Mouse (Mus musculus): ENCODE data around the gene Mdn1. TPM values are rescaled to one million over a fixed set of nuclear protein-coding genes. Genes with fewer than 3 reads are reported as not detected.

The Mdn1 gene
- polyA plus RNA-seq, 1 experiment from 2014 or later: 22.4 TPM

- peak; percentile 91 for DNase-seq (ENCODE audit: low spot score)
- WGBS: 1% methylated on average over 53 of the region's 53 CpGs
- peaks cover 16% of the 10 kb centered on the region for H3K36me3 ChIP-seq (replicated peaks)
Observed at GRCm38 (mm10) chr4:32799966-32800576, 143.2 kb downstream of the Mdn1 start, which contains the start of gene Lyrm2. Gene Lyrm2, plus strand, starts transcription at chr4:32800253.

GRCm38 (mm10) chr4:32800577-32801170 is 143.8 kb downstream of the Mdn1 start:
- Histone ChIP-seq H3K36me3 (replicated peaks) (peaks cover 18% of the 10 kb centered on the region), H3K27me3 (replicated peaks; ENCODE audit: low read depth, poor library complexity, severe bottlenecking) (no peaks in the 10 kb centered on the region), H3K4me1 (peaks cover 10% of the 10 kb centered on the region), H3K9me3 (no peaks in the 10 kb centered on the region; the same call in 1 of the 2 replicates), H3K4me3 (peak overlapping the region; percentile 67), H3K27ac (replicated peaks) (peak overlapping the region; percentile 97)
- 11% methylated on average over 9 of the region's 9 CpGs for WGBS
- no peak for DNase-seq (ENCODE audit: low spot score)

More at GRCm38 (mm10) chr4:32799966-32800576, 143.2 kb downstream of the Mdn1 start, which contains the start of gene Lyrm2:
- no peaks in the 10 kb centered on the region; the same call in 1 of the 2 replicates for H3K9me3 ChIP-seq
- peaks cover 10% of the 10 kb centered on the region for H3K4me1 ChIP-seq
- peak within 1 kb of the TSS; percentile 67 for H3K4me3 ChIP-seq
- H3K27ac ChIP-seq (replicated peaks): peak within 1 kb of the TSS; percentile 97
- H3K27me3 ChIP-seq (replicated peaks; ENCODE audit: low read depth, poor library complexity, severe bottlenecking): no peaks in the 10 kb centered on the region

GRCm38 (mm10) chr4:32817478-32817877 is 160.6 kb downstream of the Mdn1 start:
- Histone ChIP-seq H3K36me3 (replicated peaks) (peaks cover 31% of the 10 kb centered on the region), H3K27ac (replicated peaks) (no peak overlapping the region), H3K27me3 (replicated peaks; ENCODE audit: low read depth, poor library complexity, severe bottlenecking) (no peaks in the 10 kb centered on the region), H3K4me1 (peaks cover 3% of the 10 kb centered on the region; the same call in 1 of the 2 replicates), H3K4me3 (no peak overlapping the region), H3K9me3 (no peaks in the 10 kb centered on the region)
- 73% methylated on average over 5 of the region's 5 CpGs for WGBS
- no peak for DNase-seq (ENCODE audit: low spot score)

GRCm38 (mm10) chr4:32820676-32821075 is 163.8 kb downstream of the Mdn1 start:
- H3K9me3 ChIP-seq: no peaks in the 10 kb centered on the region
- no peaks in the 10 kb centered on the region for H3K27me3 ChIP-seq (replicated peaks; ENCODE audit: low read depth, poor library complexity, severe bottlenecking)
- no peak for DNase-seq (ENCODE audit: low spot score)
- no peak overlapping the region for H3K27ac ChIP-seq (replicated peaks)
- H3K36me3 ChIP-seq (replicated peaks): peaks cover 24% of the 10 kb centered on the region
- no peak overlapping the region for H3K4me3 ChIP-seq
- H3K4me1 ChIP-seq: peaks cover 3% of the 10 kb centered on the region; the same call in 1 of the 2 replicates
- WGBS: 91% methylated on average over 3 of the region's 3 CpGs

GRCm38 (mm10) chr4:32824254-32824653 is 167.3 kb downstream of the Mdn1 start:
- 69% methylated on average over 8 of the region's 8 CpGs for WGBS

More at GRCm38 (mm10) chr4:32824254-32824653, 167.3 kb downstream of the Mdn1 start:
- Histone ChIP-seq H3K4me1 (peaks cover 20% of the 10 kb centered on the region), H3K4me3 (no peak overlapping the region), H3K27me3 (replicated peaks; ENCODE audit: low read depth, poor library complexity, severe bottlenecking) (no peaks in the 10 kb centered on the region), H3K36me3 (replicated peaks) (peaks cover 20% of the 10 kb centered on the region), H3K27ac (replicated peaks) (no peak overlapping the region), H3K9me3 (no peaks in the 10 kb centered on the region)
- DNase-seq (ENCODE audit: low spot score): no peak

Other genes with a start within 250 kb of the Mdn1 start
- 0.07 and 0.16 TPM in 2 replicates for gene Gja10, start 54.4 kb upstream of the Mdn1 start, polyA plus RNA-seq (2016; fragmentation: Nextera tagmentation; extraction: Ambion mirVana)
- 76.8 TPM in 2 replicates for gene Casp8ap2, start 41.7 kb upstream of the Mdn1 start, polyA plus RNA-seq (2016; fragmentation: Nextera tagmentation; extraction: Ambion mirVana)
- 95.6 and 112 TPM in 2 replicates for gene Lyrm2, start 143.1 kb downstream of the Mdn1 start, polyA plus RNA-seq (2016; fragmentation: Nextera tagmentation; extraction: Ambion mirVana)

All from embryonic facial prominence, embryonic 10.5 days (tissue).